Mouse (Mus musculus): ENCODE data around the gene St6galnac3. TPM values are rescaled to one million over a fixed set of nuclear protein-coding genes. Genes with fewer than 3 reads are reported as not detected.

The St6galnac3 gene
- polyA plus RNA-seq, 1 experiment from 2014 or later, result 41.4 TPM

- H3K9ac ChIP-seq (ENCODE audit: low read length), result no peak overlapping the region
- no peak overlapping the region for H3K4me2 ChIP-seq (ENCODE audit: low read depth)
- no peak for ATAC-seq (ENCODE audit: insufficient read depth, low FRiP score, low TSS enrichment)
- DNase-seq (ENCODE audit: low spot score), result no peak
- H3K4me1 ChIP-seq (ENCODE audit: control insufficient read depth, insufficient read depth, low read length), result peaks cover 1% of the 10 kb centered on the region; the same call in 1 of the 2 replicates
- H3K9me3 ChIP-seq (ENCODE audit: control insufficient read depth, low read length), result no peaks in the 10 kb centered on the region
- H3K27me3 ChIP-seq (ENCODE audit: control insufficient read depth, insufficient read depth, low read length), result no peaks in the 10 kb centered on the region
- H3K36me3 ChIP-seq (ENCODE audit: control insufficient read depth, insufficient read depth, low read length), result no peaks in the 10 kb centered on the region
- no peak overlapping the region for H3K4me3 ChIP-seq (ENCODE audit: low read depth, low read length)
- no peak overlapping the region for H3K27ac ChIP-seq (ENCODE audit: low read depth, low read length)
- WGBS, result 77% methylated on average over 6 of the region's 6 CpGs
These were observed 17.3 kb downstream of the St6galnac3 start for GRCm38 (mm10) chr3:153707687-153708086.

- H3K36me3 ChIP-seq (ENCODE audit: control insufficient read depth, insufficient read depth, low read length), result no peaks in the 10 kb centered on the region
- DNase-seq (ENCODE audit: low spot score) (no peak), ATAC-seq (ENCODE audit: insufficient read depth, low FRiP score, low TSS enrichment) (no peak)
- no peak overlapping the region for H3K4me2 ChIP-seq (ENCODE audit: low read depth)
- H3K27ac ChIP-seq (ENCODE audit: low read depth, low read length), result no peak overlapping the region
- no peak overlapping the region for H3K9ac ChIP-seq (ENCODE audit: low read length)
- peaks cover 7% of the 10 kb centered on the region for H3K4me1 ChIP-seq (ENCODE audit: control insufficient read depth, insufficient read depth, low read length)
- H3K27me3 ChIP-seq (ENCODE audit: control insufficient read depth, insufficient read depth, low read length), result no peaks in the 10 kb centered on the region
- 83% methylated on average over 1 of the region's 1 CpGs for WGBS
- H3K9me3 ChIP-seq (ENCODE audit: control insufficient read depth, low read length), result no peaks in the 10 kb centered on the region
- no peak overlapping the region for H3K4me3 ChIP-seq (ENCODE audit: low read depth, low read length)
These were observed 18.1 kb downstream of the St6galnac3 start for GRCm38 (mm10) chr3:153706901-153707300.

- ATAC-seq (ENCODE audit: insufficient read depth, low FRiP score, low TSS enrichment) (no peak), DNase-seq (ENCODE audit: low spot score) (no peak)
- H3K9ac ChIP-seq (ENCODE audit: low read length), result no peak overlapping the region
- no peaks in the 10 kb centered on the region for H3K36me3 ChIP-seq (ENCODE audit: control insufficient read depth, insufficient read depth, low read length)
- H3K4me1 ChIP-seq (ENCODE audit: control insufficient read depth, insufficient read depth, low read length), result peaks cover 12% of the 10 kb centered on the region
- no peak overlapping the region for H3K4me3 ChIP-seq (ENCODE audit: low read depth, low read length)
- 23% methylated on average over 15 of the region's 15 CpGs for WGBS
- H3K4me2 ChIP-seq (ENCODE audit: low read depth), result no peak overlapping the region
- no peaks in the 10 kb centered on the region for H3K27me3 ChIP-seq (ENCODE audit: control insufficient read depth, insufficient read depth, low read length)
- H3K27ac ChIP-seq (ENCODE audit: low read depth, low read length), result no peak overlapping the region
- no peaks in the 10 kb centered on the region for H3K9me3 ChIP-seq (ENCODE audit: control insufficient read depth, low read length)
These were observed 22.9 kb downstream of the St6galnac3 start for GRCm38 (mm10) chr3:153701752-153702740.

GRCm38 (mm10) chr3:153701172-153701571 is 23.8 kb downstream of the St6galnac3 start:
- Histone ChIP-seq H3K9me3 (ENCODE audit: control insufficient read depth, low read length) (no peaks in the 10 kb centered on the region), H3K4me1 (ENCODE audit: control insufficient read depth, insufficient read depth, low read length) (peaks cover 12% of the 10 kb centered on the region), H3K9ac (ENCODE audit: low read length) (no peak overlapping the region), H3K4me2 (ENCODE audit: low read depth) (no peak overlapping the region), H3K27me3 (ENCODE audit: control insufficient read depth, insufficient read depth, low read length) (no peaks in the 10 kb centered on the region), H3K4me3 (ENCODE audit: low read depth, low read length) (no peak overlapping the region), H3K36me3 (ENCODE audit: control insufficient read depth, insufficient read depth, low read length) (no peaks in the 10 kb centered on the region), H3K27ac (ENCODE audit: low read depth, low read length) (no peak overlapping the region)
- WGBS, result 67% methylated on average over 7 of the region's 7 CpGs
- DNase-seq (ENCODE audit: low spot score), result no peak
- ATAC-seq (ENCODE audit: insufficient read depth, low FRiP score, low TSS enrichment), result no peak

GRCm38 (mm10) chr3:153699086-153699485 is 25.9 kb downstream of the St6galnac3 start:
- Histone ChIP-seq H3K4me3 (ENCODE audit: low read depth, low read length) (no peak overlapping the region), H3K27me3 (ENCODE audit: control insufficient read depth, insufficient read depth, low read length) (no peaks in the 10 kb centered on the region), H3K36me3 (ENCODE audit: control insufficient read depth, insufficient read depth, low read length) (no peaks in the 10 kb centered on the region), H3K9me3 (ENCODE audit: control insufficient read depth, low read length) (no peaks in the 10 kb centered on the region), H3K4me1 (ENCODE audit: control insufficient read depth, insufficient read depth, low read length) (peaks cover 12% of the 10 kb centered on the region), H3K4me2 (ENCODE audit: low read depth) (no peak overlapping the region), H3K9ac (ENCODE audit: low read length) (no peak overlapping the region), H3K27ac (ENCODE audit: low read depth, low read length) (no peak overlapping the region)
- WGBS, result 89% methylated on average over 8 of the region's 8 CpGs
- DNase-seq (ENCODE audit: low spot score) (no peak), ATAC-seq (ENCODE audit: insufficient read depth, low FRiP score, low TSS enrichment) (no peak)

- no peak overlapping the region for H3K27ac ChIP-seq (ENCODE audit: low read depth, low read length)
- ATAC-seq (ENCODE audit: insufficient read depth, low FRiP score, low TSS enrichment) (no peak), DNase-seq (ENCODE audit: low spot score) (no peak)
These were observed 32.0 kb downstream of the St6galnac3 start for GRCm38 (mm10) chr3:153692978-153693377.

GRCm38 (mm10) chr3:153692206-153692813 is 32.7 kb downstream of the St6galnac3 start:
- 68% methylated on average over 11 of the region's 11 CpGs for WGBS
- H3K9ac ChIP-seq (ENCODE audit: low read length), result no peak overlapping the region
- no peak for DNase-seq (ENCODE audit: low spot score)
- no peak overlapping the region for H3K4me3 ChIP-seq (ENCODE audit: low read depth, low read length)
- ATAC-seq (ENCODE audit: insufficient read depth, low FRiP score, low TSS enrichment), result no peak
- no peaks in the 10 kb centered on the region for H3K9me3 ChIP-seq (ENCODE audit: control insufficient read depth, low read length)
- no peaks in the 10 kb centered on the region for H3K36me3 ChIP-seq (ENCODE audit: control insufficient read depth, insufficient read depth, low read length)
- H3K4me1 ChIP-seq (ENCODE audit: control insufficient read depth, insufficient read depth, low read length), result peaks cover 5% of the 10 kb centered on the region
- no peak overlapping the region for H3K4me2 ChIP-seq (ENCODE audit: low read depth)
- H3K27me3 ChIP-seq (ENCODE audit: control insufficient read depth, insufficient read depth, low read length), result no peaks in the 10 kb centered on the region
- 0 out of 2 replicates have a peak overlapping the region, but pooled peaks have one; percentile 46 for H3K27ac ChIP-seq (ENCODE audit: low read depth, low read length)

More at GRCm38 (mm10) chr3:153692978-153693377, 32.0 kb downstream of the St6galnac3 start:
- Histone ChIP-seq H3K9ac (ENCODE audit: low read length) (no peak overlapping the region), H3K4me2 (ENCODE audit: low read depth) (no peak overlapping the region), H3K9me3 (ENCODE audit: control insufficient read depth, low read length) (no peaks in the 10 kb centered on the region), H3K36me3 (ENCODE audit: control insufficient read depth, insufficient read depth, low read length) (no peaks in the 10 kb centered on the region), H3K4me3 (ENCODE audit: low read depth, low read length) (no peak overlapping the region), H3K27me3 (ENCODE audit: control insufficient read depth, insufficient read depth, low read length) (no peaks in the 10 kb centered on the region), H3K4me1 (ENCODE audit: control insufficient read depth, insufficient read depth, low read length) (peaks cover 5% of the 10 kb centered on the region)
- WGBS, result 45% methylated on average over 7 of the region's 7 CpGs

GRCm38 (mm10) chr3:153691537-153691936 is 33.4 kb downstream of the St6galnac3 start:
- WGBS, result 49% methylated on average over 4 of the region's 4 CpGs
- no peak overlapping the region for H3K27ac ChIP-seq (ENCODE audit: low read depth, low read length)
- DNase-seq (ENCODE audit: low spot score), result no peak

More at GRCm38 (mm10) chr3:153691537-153691936, 33.4 kb downstream of the St6galnac3 start:
- Histone ChIP-seq H3K4me3 (ENCODE audit: low read depth, low read length) (no peak overlapping the region), H3K9ac (ENCODE audit: low read length) (no peak overlapping the region), H3K27me3 (ENCODE audit: control insufficient read depth, insufficient read depth, low read length) (no peaks in the 10 kb centered on the region), H3K9me3 (ENCODE audit: control insufficient read depth, low read length) (no peaks in the 10 kb centered on the region), H3K4me2 (ENCODE audit: low read depth) (no peak overlapping the region), H3K4me1 (ENCODE audit: control insufficient read depth, insufficient read depth, low read length) (peaks cover 5% of the 10 kb centered on the region), H3K36me3 (ENCODE audit: control insufficient read depth, insufficient read depth, low read length) (no peaks in the 10 kb centered on the region)
- no peak for ATAC-seq (ENCODE audit: insufficient read depth, low FRiP score, low TSS enrichment)
